Mouse (Mus musculus): ENCODE measurements around the gene Wdr74. TPM values are rescaled to one million over a fixed set of nuclear protein-coding genes. Genes with fewer than 3 reads are reported as not detected.

Gene Wdr74
- polyA plus RNA-seq, 1 experiment: 18.3 TPM

DNA sequence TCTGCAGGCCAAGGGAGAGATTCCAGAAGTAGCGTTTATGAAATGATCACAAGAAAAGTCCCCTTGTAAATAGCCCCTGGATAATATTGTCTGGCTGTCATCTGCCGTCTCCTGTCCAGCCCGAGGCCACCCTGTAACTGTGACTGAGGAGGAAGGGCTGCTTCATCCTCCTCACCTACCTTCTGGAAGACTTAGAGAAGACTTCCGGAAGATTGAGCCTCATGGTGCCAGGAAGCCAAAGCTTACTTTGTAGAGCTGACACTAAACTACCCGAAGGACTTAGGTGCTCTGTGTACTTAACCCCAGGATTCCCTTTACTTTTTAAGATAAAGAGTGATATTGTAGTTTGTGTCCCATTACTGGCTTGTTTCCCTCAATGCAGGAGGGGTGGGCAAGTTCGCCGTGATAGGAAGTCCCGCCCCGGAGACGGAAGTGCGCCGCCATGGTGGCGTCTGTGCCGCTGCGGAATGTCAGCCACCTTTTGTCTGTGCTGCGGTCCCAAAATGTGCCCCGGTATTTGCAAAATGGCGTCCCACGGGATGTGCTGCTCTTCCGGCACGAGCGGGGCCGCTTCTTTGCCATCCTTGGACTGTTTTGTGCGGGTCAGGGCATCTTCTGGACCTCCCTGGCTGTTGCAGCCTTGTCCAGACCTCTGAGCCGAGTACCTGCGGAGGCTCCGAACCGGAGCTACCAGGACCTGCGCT, 35.1 kb downstream of the Wdr74 start, which contains the start of gene Tmem223:
Tmem223 (plus strand) TSS at position 430 of the 704 bp plus-strand sequence.
- Histone ChIP-seq H3K27ac (ENCODE audit: control insufficient read depth, insufficient read depth, low read depth, low read length) (peak within 1 kb of the TSS; percentile 56), H3K4me1 (ENCODE audit: control insufficient read depth, insufficient read depth, low read length) (peaks cover 6% of the 10 kb centered on the region), H3K27me3 (ENCODE audit: control insufficient read depth, insufficient read depth, low read length) (no peaks in the 10 kb centered on the region), H3K36me3 (ENCODE audit: control insufficient read depth, insufficient read depth, low read length) (peaks cover 2% of the 10 kb centered on the region), H3K4me3 (ENCODE audit: control insufficient read depth, low read depth, low read length) (peak within 1 kb of the TSS; percentile 85)
- TF ChIP-seq CTCF (IDR thresholded peaks at IDR 0.05; ENCODE audit: control insufficient read depth, insufficient read depth, insufficient replicate concordance, low read depth, low read length): no peak
- peak; percentile 76 for TF ChIP-seq POLR2A (IDR thresholded peaks at IDR 0.05; ENCODE audit: control insufficient read depth, low read depth, low read length)

DNA sequence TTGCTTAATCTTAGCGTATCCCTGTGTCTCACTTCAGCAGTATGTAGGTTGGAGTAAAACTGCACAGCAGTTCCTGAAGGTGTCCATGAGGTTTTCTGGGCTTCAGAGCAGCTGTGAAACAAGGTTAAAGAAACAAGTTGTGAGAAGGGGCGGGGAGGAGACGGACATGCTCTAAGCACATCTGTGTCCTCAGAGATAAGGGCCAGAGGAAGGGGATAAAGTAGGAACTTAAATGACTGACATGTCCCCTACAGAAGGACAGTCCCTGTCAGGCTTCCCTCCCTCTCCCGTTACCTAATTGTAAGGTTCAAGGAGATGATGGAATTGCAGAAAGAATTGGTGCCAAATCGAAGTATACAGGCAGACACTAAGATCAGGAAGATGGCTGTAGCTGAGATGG, 37.4 kb downstream of the Wdr74 start:
- TF ChIP-seq POLR2A (IDR thresholded peaks at IDR 0.05; ENCODE audit: control insufficient read depth, low read depth, low read length) (no peak), CTCF (IDR thresholded peaks at IDR 0.05; ENCODE audit: control insufficient read depth, insufficient read depth, insufficient replicate concordance, low read depth, low read length) (no peak)
- no peak overlapping the region; the same call in 1 of the 2 replicates for H3K27ac ChIP-seq (ENCODE audit: control insufficient read depth, insufficient read depth, low read depth, low read length)
- no peaks in the 10 kb centered on the region for H3K36me3 ChIP-seq (ENCODE audit: control insufficient read depth, insufficient read depth, low read length)
- H3K4me1 ChIP-seq (ENCODE audit: control insufficient read depth, insufficient read depth, low read length): peaks cover 6% of the 10 kb centered on the region
- H3K27me3 ChIP-seq (ENCODE audit: control insufficient read depth, insufficient read depth, low read length): no peaks in the 10 kb centered on the region
- peak overlapping the region; percentile 59; the same call in 1 of the 2 replicates for H3K4me3 ChIP-seq (ENCODE audit: control insufficient read depth, low read depth, low read length)

DNA sequence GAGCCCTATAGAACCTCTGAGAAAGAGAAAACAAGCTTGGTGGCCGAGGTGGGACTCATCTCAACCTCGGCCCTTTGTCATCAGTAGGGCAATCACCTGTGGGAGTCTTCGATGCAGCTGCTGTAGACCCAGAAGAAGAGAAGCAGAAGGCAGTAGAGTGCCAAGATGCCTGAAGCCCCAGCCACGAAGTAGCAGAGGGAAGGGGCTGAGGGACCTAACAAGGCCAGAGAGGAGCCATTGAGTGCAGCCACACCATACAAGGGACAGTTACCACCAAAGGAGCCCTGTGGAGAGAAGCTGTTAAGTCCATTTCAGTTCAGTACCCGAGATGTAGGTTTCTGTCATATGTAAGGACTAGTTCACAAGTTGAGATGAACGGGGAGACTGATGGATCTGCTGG, 37.8 kb downstream of the Wdr74 start:
- no peak for TF ChIP-seq POLR2A (IDR thresholded peaks at IDR 0.05; ENCODE audit: control insufficient read depth, low read depth, low read length)
- no peak for TF ChIP-seq CTCF (IDR thresholded peaks at IDR 0.05; ENCODE audit: control insufficient read depth, insufficient read depth, insufficient replicate concordance, low read depth, low read length)
- Histone ChIP-seq H3K36me3 (ENCODE audit: control insufficient read depth, insufficient read depth, low read length) (no peaks in the 10 kb centered on the region), H3K27me3 (ENCODE audit: control insufficient read depth, insufficient read depth, low read length) (no peaks in the 10 kb centered on the region), H3K4me3 (ENCODE audit: control insufficient read depth, low read depth, low read length) (peak overlapping the region; percentile 59), H3K27ac (ENCODE audit: control insufficient read depth, insufficient read depth, low read depth, low read length) (peak overlapping the region; percentile 68; the same call in 1 of the 2 replicates), H3K4me1 (ENCODE audit: control insufficient read depth, insufficient read depth, low read length) (peaks cover 6% of the 10 kb centered on the region)

- H3K4me3 ChIP-seq (ENCODE audit: control insufficient read depth, low read depth, low read length): peak within 1 kb of the TSS; percentile 89
- peaks cover 6% of the 10 kb centered on the region for H3K4me1 ChIP-seq (ENCODE audit: control insufficient read depth, insufficient read depth, low read length)
- H3K27ac ChIP-seq (ENCODE audit: control insufficient read depth, insufficient read depth, low read depth, low read length): peak within 1 kb of the TSS; percentile 98
- TF ChIP-seq CTCF (IDR thresholded peaks at IDR 0.05; ENCODE audit: control insufficient read depth, insufficient read depth, insufficient replicate concordance, low read depth, low read length) (no peak), POLR2A (IDR thresholded peaks at IDR 0.05; ENCODE audit: control insufficient read depth, low read depth, low read length) (peak; percentile 94)
- H3K27me3 ChIP-seq (ENCODE audit: control insufficient read depth, insufficient read depth, low read length): no peaks in the 10 kb centered on the region
- no peaks in the 10 kb centered on the region for H3K36me3 ChIP-seq (ENCODE audit: control insufficient read depth, insufficient read depth, low read length)
These were observed 38.6 kb downstream of the Wdr74 start, which contains the start of gene Tmem179b for GRCm38 (mm10) chr19:8774086-8774835. Gene Tmem179b, minus strand, starts transcription at chr19:8774467.

DNA sequence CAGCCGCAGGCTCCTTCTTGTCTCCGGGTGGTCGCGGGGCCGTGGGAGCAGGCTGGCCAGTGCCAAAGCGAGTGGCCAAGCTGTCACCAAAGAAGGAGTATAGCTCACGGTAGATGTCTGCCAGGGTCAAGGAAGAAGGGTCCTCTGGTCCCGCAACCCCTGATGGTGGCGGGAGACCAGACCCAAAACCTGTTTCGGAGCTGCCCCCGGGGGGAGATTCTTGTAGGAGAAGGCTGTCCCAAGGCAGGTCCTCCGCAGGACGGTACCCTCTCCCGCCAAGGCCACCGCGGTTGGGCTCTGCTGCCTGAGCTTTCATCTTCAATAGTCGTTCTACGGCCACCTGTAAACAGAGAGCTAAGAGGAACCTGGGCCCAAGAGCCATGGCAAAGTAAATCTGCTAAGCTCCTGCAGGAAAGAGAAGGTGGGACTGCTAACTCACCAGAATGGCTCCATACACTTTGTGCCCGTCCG, 39.4 kb downstream of the Wdr74 start:
- Histone ChIP-seq H3K4me3 (ENCODE audit: control insufficient read depth, low read depth, low read length) (peak overlapping the region; percentile 89), H3K36me3 (ENCODE audit: control insufficient read depth, insufficient read depth, low read length) (no peaks in the 10 kb centered on the region), H3K4me1 (ENCODE audit: control insufficient read depth, insufficient read depth, low read length) (peaks cover 6% of the 10 kb centered on the region), H3K27ac (ENCODE audit: control insufficient read depth, insufficient read depth, low read depth, low read length) (peak overlapping the region; percentile 98), H3K27me3 (ENCODE audit: control insufficient read depth, insufficient read depth, low read length) (no peaks in the 10 kb centered on the region)
- TF ChIP-seq CTCF (IDR thresholded peaks at IDR 0.05; ENCODE audit: control insufficient read depth, insufficient read depth, insufficient replicate concordance, low read depth, low read length): no peak
- TF ChIP-seq POLR2A (IDR thresholded peaks at IDR 0.05; ENCODE audit: control insufficient read depth, low read depth, low read length): no peak

DNA sequence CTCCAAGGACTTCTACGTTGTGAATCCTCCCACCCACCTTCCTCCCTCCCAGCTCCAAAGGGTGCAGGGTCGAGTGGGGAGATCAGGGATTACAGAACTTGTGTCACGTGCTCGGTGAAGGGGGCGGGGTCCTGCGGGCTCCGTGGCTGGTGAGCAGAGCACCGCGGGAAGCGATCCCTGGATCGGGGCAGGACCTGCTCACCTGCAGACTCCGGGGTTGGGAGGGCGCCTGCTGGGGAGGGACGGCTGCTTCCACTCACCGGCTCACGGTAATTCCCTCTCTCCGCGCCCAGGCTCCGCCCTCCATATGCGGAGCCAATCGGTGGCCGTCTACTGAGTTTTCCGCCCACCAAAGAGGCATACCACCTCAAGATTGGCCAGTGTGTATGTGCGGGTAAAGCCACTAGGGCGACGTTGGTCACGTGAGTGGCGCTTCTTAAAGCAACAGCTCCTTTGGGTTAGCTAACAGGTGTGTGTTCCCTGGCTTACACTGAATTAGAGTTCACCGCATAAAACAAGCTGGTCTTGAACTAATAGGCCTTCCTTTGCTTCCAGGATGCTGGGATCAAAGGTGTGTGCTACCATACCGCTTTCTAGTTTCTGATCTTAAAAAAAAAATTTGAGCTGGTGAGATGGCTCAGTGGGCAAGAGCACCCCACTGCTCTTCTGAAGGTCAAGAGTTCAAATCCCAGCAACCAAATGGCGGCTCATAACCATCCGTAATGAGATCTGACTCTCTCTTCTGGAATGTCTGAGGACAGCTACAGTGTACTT, 50.6 kb downstream of the Wdr74 start, which contains the start of gene Taf6l:
Taf6l (minus strand) TSS at position 410 of the 774 bp plus-strand sequence.
- peak within 1 kb of the TSS; percentile 72 for H3K27ac ChIP-seq (ENCODE audit: control insufficient read depth, insufficient read depth, low read depth, low read length)
- H3K27me3 ChIP-seq (ENCODE audit: control insufficient read depth, insufficient read depth, low read length): no peaks in the 10 kb centered on the region
- TF ChIP-seq CTCF (IDR thresholded peaks at IDR 0.05; ENCODE audit: control insufficient read depth, insufficient read depth, insufficient replicate concordance, low read depth, low read length): peak; percentile 27; the same call in 1 of the 2 replicates
- TF ChIP-seq POLR2A (IDR thresholded peaks at IDR 0.05; ENCODE audit: control insufficient read depth, low read depth, low read length): peak; percentile 71
- no peaks in the 10 kb centered on the region; the same call in 1 of the 2 replicates for H3K36me3 ChIP-seq (ENCODE audit: control insufficient read depth, insufficient read depth, low read length)
- peak within 1 kb of the TSS; percentile 89 for H3K4me3 ChIP-seq (ENCODE audit: control insufficient read depth, low read depth, low read length)
- H3K4me1 ChIP-seq (ENCODE audit: control insufficient read depth, insufficient read depth, low read length): peaks cover 9% of the 10 kb centered on the region
